Mouse (Mus musculus): Measurements from ENCODE around the gene Rab12.
A peak's percentile ranks its signal among the peaks of the same experiment; 100 is the strongest.
"Not testable (repeated sequence)": the region's sequence is repeated elsewhere in the genome, so short reads cannot be mapped to it uniquely, and the experiment has no call there.

Gene Rab12

GRCm38 (mm10) chr17:66519554-66520553 lies at the start of gene Rab12:
Gene Rab12 (minus strand): TSS chr17:66519729.
- DNase-seq, result peak; percentile 86

GRCm38 (mm10) chr17:66564213-66564612 lies 44.7 kb upstream of the Rab12 start:
- peak; percentile 11 for DNase-seq

GRCm38 (mm10) chr17:66563551-66563950 lies 44.0 kb upstream of the Rab12 start:
- DNase-seq, result no peak

GRCm38 (mm10) chr17:66561380-66561779 lies 41.9 kb upstream of the Rab12 start:
- no peak for DNase-seq

GRCm38 (mm10) chr17:66558404-66559317 lies 39.1 kb upstream of the Rab12 start:
- DNase-seq, result no peak

- no peak for DNase-seq
Measured at GRCm38 (mm10) chr17:66552690-66553089, 33.2 kb upstream of the Rab12 start.

GRCm38 (mm10) chr17:66550486-66550885 lies 31.0 kb upstream of the Rab12 start:
- no peak for DNase-seq

GRCm38 (mm10) chr17:66532285-66532684 lies 12.8 kb upstream of the Rab12 start:
- no peak for DNase-seq

- DNase-seq, result no peak
Measured at GRCm38 (mm10) chr17:66523396-66523795, 3.9 kb upstream of the Rab12 start.

- DNase-seq, result not testable (repeated sequence)
Measured at GRCm38 (mm10) chr17:66522631-66523030, 3.1 kb upstream of the Rab12 start.

- peak; percentile 33 for DNase-seq
Measured at GRCm38 (mm10) chr17:66518877-66519553, 514 bp downstream of the Rab12 start.

GRCm38 (mm10) chr17:66516953-66517352 lies 2.6 kb downstream of the Rab12 start:
- no peak for DNase-seq

- no peak for DNase-seq
Measured at GRCm38 (mm10) chr17:66514288-66514995, 5.1 kb downstream of the Rab12 start.

- no peak for DNase-seq
Measured at GRCm38 (mm10) chr17:66512202-66512956, 7.2 kb downstream of the Rab12 start.

- DNase-seq, result no peak
Measured at GRCm38 (mm10) chr17:66510221-66510683, 9.3 kb downstream of the Rab12 start.

- DNase-seq, result no peak
Measured at GRCm38 (mm10) chr17:66507049-66507954, 12.2 kb downstream of the Rab12 start.

GRCm38 (mm10) chr17:66504964-66505363 lies 14.6 kb downstream of the Rab12 start:
- no peak for DNase-seq

- DNase-seq, result no peak
Measured at GRCm38 (mm10) chr17:66504248-66504647, 15.3 kb downstream of the Rab12 start.

- no peak for DNase-seq
Measured at GRCm38 (mm10) chr17:66503466-66503865, 16.1 kb downstream of the Rab12 start.

GRCm38 (mm10) chr17:66502865-66503264 lies 16.7 kb downstream of the Rab12 start:
- no peak for DNase-seq

Data from liver (tissue).